Mouse (Mus musculus): ENCODE measurements at regions not wholly inside any gene's neighbourhood (a gene's known extent, or its start where the extent isn't known, plus 50 kb on each side); places are given as distances from the start of the nearest gene placed in this dataset.

DNA sequence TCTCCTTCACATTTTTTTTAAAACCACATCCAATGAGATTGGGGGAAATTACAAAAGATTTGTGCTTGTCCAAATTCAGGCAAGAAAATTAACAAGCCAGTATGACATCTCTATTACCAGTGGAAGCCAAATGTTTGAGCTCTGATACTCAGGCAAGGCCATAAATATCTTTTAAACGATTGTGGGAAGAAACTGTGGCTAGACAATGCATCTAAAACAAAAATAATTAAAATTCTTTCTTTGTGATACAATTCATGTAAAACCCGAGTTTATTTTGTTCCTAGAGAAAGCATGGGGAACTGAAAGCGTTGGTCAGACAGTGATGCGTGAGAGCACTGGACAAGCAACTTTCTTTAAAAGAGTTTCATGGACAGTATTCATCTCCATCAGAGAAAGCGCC, 223.2 kb upstream of the Nr2f2 start:
- no peak for DNase-seq (ENCODE audit: extremely low spot score in 1 of 2, low spot score in 1 of 2)

GRCm38 (mm10) chr7:70588061-70588460, 221.5 kb upstream of the Nr2f2 start:
- no peak for DNase-seq (ENCODE audit: extremely low spot score in 1 of 2, low spot score in 1 of 2)

- DNase-seq (ENCODE audit: extremely low spot score in 1 of 2, low spot score in 1 of 2) = no peak
Observed at GRCm38 (mm10) chr7:70584480-70584879, 217.9 kb upstream of the Nr2f2 start.

DNA sequence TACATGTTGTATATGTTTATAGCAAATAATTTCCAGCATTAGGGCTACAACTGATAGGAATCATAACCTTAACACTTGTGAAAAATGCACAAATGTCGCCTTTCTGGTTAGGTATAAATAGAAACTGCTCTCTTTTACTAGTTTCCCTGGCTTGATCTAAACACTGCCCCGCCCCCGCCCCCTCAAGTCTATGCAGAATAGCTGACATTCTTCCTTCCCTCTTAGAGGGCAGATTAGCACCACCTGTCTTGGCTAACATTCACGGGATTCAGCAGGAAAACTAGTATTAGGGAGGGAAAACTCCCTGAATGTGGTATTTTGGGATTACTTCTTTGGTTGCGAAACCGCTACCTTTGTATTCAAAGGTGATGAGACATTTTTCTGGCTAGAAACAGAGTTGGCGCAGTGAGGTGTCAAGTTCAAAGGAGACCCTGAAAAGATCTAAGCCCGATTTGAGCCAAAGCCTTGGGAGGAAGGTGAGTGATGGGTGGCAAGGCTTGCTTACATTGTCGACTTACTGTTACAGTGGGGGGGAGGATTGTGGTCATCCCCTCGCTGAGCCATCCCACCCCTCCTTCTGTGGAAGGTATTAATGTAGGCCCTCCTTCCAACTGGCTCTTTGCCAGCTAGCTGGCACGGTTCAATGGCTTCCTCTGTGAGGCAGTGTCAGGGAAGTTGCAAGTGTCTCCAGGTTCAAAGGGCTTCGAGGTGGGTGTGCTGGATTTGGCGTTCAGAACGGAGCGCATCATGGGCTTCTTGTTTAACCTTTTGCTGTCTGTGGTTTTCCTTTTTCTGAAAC, 209.8 kb upstream of the Nr2f2 start:
- no peak for DNase-seq (ENCODE audit: extremely low spot score in 1 of 2, low spot score in 1 of 2)

DNA sequence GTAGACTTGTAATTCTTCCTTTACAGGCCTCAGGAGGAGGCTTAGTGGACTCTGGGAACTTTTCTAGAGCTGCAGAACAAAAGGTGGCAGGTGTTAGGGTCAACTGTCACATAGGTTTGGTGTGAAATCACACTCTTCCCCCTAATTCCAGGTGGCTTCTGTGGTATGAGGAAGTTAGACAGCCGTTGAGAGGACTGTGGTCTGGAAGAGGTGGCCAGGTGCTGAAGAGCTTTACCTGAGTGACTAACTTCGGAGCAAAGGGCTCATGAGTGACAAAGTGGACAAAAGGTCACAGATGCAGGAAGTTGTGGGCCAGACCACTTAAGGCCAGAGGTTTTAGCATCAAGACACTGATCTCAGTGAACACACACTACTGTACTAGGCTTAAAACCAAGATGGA, 209.1 kb upstream of the Nr2f2 start:
- no peak for DNase-seq (ENCODE audit: extremely low spot score in 1 of 2, low spot score in 1 of 2)

DNA sequence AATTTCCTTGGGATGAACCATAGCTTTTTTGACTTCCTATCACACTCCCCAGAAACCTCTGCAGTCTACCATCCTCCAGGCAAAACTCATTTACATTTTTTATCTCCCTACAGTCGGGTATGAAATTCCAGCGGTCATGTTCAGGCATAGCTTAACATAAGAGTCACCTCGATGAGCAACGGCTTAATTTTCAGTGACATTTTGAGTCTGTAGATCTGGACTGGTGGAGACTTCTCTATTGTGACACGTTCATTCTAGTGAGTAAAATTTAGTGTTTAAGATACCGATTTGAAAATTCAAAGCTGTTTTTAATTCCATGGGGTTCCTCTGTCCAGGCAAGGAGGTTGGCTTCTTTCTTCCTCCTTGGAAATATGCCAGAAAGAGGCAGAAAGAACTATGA, 207.7 kb upstream of the Nr2f2 start:
- DNase-seq (ENCODE audit: extremely low spot score in 1 of 2, low spot score in 1 of 2) = no peak

GRCm38 (mm10) chr7:70565034-70565433, 198.5 kb upstream of the Nr2f2 start:
- DNase-seq (ENCODE audit: extremely low spot score in 1 of 2, low spot score in 1 of 2) = no peak

- no peak for DNase-seq (ENCODE audit: extremely low spot score in 1 of 2, low spot score in 1 of 2)
Observed at GRCm38 (mm10) chr7:70548936-70549450, 182.5 kb upstream of the Nr2f2 start.

- no peak for DNase-seq (ENCODE audit: extremely low spot score in 1 of 2, low spot score in 1 of 2)
Observed at GRCm38 (mm10) chr7:70541881-70542665, 175.5 kb upstream of the Nr2f2 start.

- DNase-seq (ENCODE audit: extremely low spot score in 1 of 2, low spot score in 1 of 2) = no peak
Observed at GRCm38 (mm10) chr7:70539121-70539642, 172.6 kb upstream of the Nr2f2 start.

GRCm38 (mm10) chr7:70536046-70536445, 169.5 kb upstream of the Nr2f2 start:
- no peak for DNase-seq (ENCODE audit: extremely low spot score in 1 of 2, low spot score in 1 of 2)

GRCm38 (mm10) chr7:70533552-70533951, 167.0 kb upstream of the Nr2f2 start:
- DNase-seq (ENCODE audit: extremely low spot score in 1 of 2, low spot score in 1 of 2) = no peak

GRCm38 (mm10) chr7:70527921-70528320, 161.4 kb upstream of the Nr2f2 start:
- no peak for DNase-seq (ENCODE audit: extremely low spot score in 1 of 2, low spot score in 1 of 2)

GRCm38 (mm10) chr7:70525372-70525771, 158.8 kb upstream of the Nr2f2 start:
- DNase-seq (ENCODE audit: extremely low spot score in 1 of 2, low spot score in 1 of 2) = no peak

GRCm38 (mm10) chr7:70524744-70525143, 158.2 kb upstream of the Nr2f2 start:
- no peak for DNase-seq (ENCODE audit: extremely low spot score in 1 of 2, low spot score in 1 of 2)

GRCm38 (mm10) chr7:70524251-70524650, 157.7 kb upstream of the Nr2f2 start:
- DNase-seq (ENCODE audit: extremely low spot score in 1 of 2, low spot score in 1 of 2) = no peak

- DNase-seq (ENCODE audit: extremely low spot score in 1 of 2, low spot score in 1 of 2) = no peak
Observed at GRCm38 (mm10) chr7:70516741-70517140, 150.2 kb upstream of the Nr2f2 start.

GRCm38 (mm10) chr7:70515341-70515851, 148.9 kb upstream of the Nr2f2 start:
- no peak for DNase-seq (ENCODE audit: extremely low spot score in 1 of 2, low spot score in 1 of 2)

GRCm38 (mm10) chr7:70514666-70515065, 148.1 kb upstream of the Nr2f2 start:
- DNase-seq (ENCODE audit: extremely low spot score in 1 of 2, low spot score in 1 of 2) = no peak

- no peak for DNase-seq (ENCODE audit: extremely low spot score in 1 of 2, low spot score in 1 of 2)
Observed at GRCm38 (mm10) chr7:70512354-70512753, 145.8 kb upstream of the Nr2f2 start.

DNA sequence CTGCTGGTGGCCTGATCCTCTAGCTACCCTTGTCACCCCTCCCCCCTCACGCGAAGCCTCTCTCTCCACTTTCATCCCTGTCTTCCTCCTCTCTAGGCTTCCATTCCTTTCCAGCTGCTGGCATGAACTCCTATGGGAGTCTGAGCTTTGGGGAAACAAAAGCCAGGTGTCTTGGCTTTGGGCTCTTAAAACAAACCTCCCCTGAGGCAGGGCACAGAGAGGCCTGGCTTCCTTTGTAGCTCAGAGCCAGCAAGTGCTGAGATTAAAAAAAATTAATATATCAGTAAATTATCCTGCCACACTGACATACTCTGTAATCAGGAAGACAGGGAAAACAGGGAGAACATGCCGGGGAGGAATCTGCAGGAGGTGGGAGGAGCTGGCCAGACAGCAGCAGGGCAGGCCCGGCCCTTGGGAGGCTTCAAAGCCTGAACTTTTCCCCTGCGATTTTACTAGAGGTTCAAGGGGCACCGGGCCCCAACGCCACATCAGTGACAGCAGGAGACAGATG, 139.2 kb upstream of the Nr2f2 start:
- no peak for DNase-seq (ENCODE audit: extremely low spot score in 1 of 2, low spot score in 1 of 2)

Measured in layer of hippocampus, postnatal 25 days (tissue).